8 mouse cellular contexts compared by ENCODE assay signal in genomic region chr7:141403305-141403704, GRCm38 (mm10). TPM values are rescaled to one million over a fixed set of nuclear protein-coding genes. Genes with fewer than 3 reads are reported as not detected.
A peak's percentile ranks its signal among the peaks of the same experiment; 100 is the strongest.
DNase-seq lines count a peak whose midpoint lies in the region; ATAC-seq and TF ChIP-seq lines count a peak whose summit lies in the region.

No protein-coding gene starts in this region.

- H3K27ac ChIP-seq in heart, adult 2 months: no peak overlapping the region
- no peak overlapping the region for H3K27ac ChIP-seq in heart, postnatal 0 days (ENCODE audit: low read depth)

- H3K4me3 ChIP-seq in heart, adult 2 months: no peak overlapping the region
- H3K4me3 ChIP-seq in heart, postnatal 0 days (ENCODE audit: low read depth, low read length): no peak overlapping the region

- no peaks in the 10 kb centered on the region for H3K9me3 ChIP-seq in heart, postnatal 0 days (replicated peaks; ENCODE audit: control insufficient read depth, low read length)

- no peaks in the 10 kb centered on the region for H3K27me3 ChIP-seq in heart, adult 2 months (ENCODE audit: control insufficient read depth, insufficient read depth, low read length)
- no peaks in the 10 kb centered on the region for H3K27me3 ChIP-seq in heart, postnatal 0 days (ENCODE audit: control insufficient read depth, insufficient read depth, low read length)

- peak; percentile 77 for TF ChIP-seq CTCF in heart, adult 2 months (IDR thresholded peaks at IDR 0.05)
- TF ChIP-seq CTCF in heart, postnatal 0 days (IDR thresholded peaks at IDR 0.05; ENCODE audit: low read depth): peak; percentile 81

- TF ChIP-seq POLR2A in heart, adult 2 months (IDR thresholded peaks at IDR 0.05; ENCODE audit: insufficient read depth, low read depth, low read length): no peak

- no peaks in the 10 kb centered on the region for H3K4me1 ChIP-seq in heart, adult 2 months (ENCODE audit: control insufficient read depth, insufficient read depth, low read length)
- no peaks in the 10 kb centered on the region for H3K4me1 ChIP-seq in heart, postnatal 0 days (ENCODE audit: control insufficient read depth, insufficient read depth)

- H3K9ac ChIP-seq in heart, adult 2 months (ENCODE audit: low read depth, low read length): no peak overlapping the region
- H3K9ac ChIP-seq in heart, postnatal 0 days (replicated peaks; ENCODE audit: low read depth, low read length): no peak overlapping the region

- H3K79me2 ChIP-seq in heart, adult 2 months (replicated peaks; ENCODE audit: control insufficient read depth, insufficient read depth, low read length): no peaks in the 10 kb centered on the region

- WGBS in heart, adult 2 months: 32% methylated on average over 5 of the region's 5 CpGs
- WGBS in heart, postnatal 0 days: 31% methylated on average over 5 of the region's 5 CpGs

- no peak overlapping the region for H3K4me2 ChIP-seq in heart, postnatal 0 days (ENCODE audit: low read depth, low read length)

- ATAC-seq in heart, postnatal 0 days (ENCODE audit: insufficient read depth, low read depth): peak; percentile 78
- ATAC-seq in megakaryocyte-erythroid progenitor cell, adult 5-6 weeks (replicated peaks; ENCODE audit: low FRiP score, low TSS enrichment, poor library complexity, severe bottlenecking): peak; percentile 88

- DNase-seq in heart, adult 2 months: peak; percentile 53 to 64
- no peak for DNase-seq in heart, adult 9 months (ENCODE audit: low spot score in 2 of 2)
- DNase-seq in adrenal gland, adult (ENCODE audit: inconsistent age in 2 of 2, low spot score in 1 of 2): peak; percentile 77 to 86
- peak; percentile 54 for DNase-seq in embryo, embryonic 9.5 days (ENCODE audit: extremely low spot score)
- DNase-seq in heart, postnatal 0 days (ENCODE audit: low spot score): peak; percentile 66
- DNase-seq in kidney, postnatal 10 days: peak; percentile 72
- DNase-seq in spleen, postnatal 10 days (ENCODE audit: low spot score in 2 of 2): peak; percentile 55 to 79

- H3K36me3 ChIP-seq in heart, adult 2 months (ENCODE audit: control insufficient read depth, insufficient read depth, low read length): no peaks in the 10 kb centered on the region
- H3K36me3 ChIP-seq in heart, postnatal 0 days (replicated peaks; ENCODE audit: control insufficient read depth, insufficient read depth, low read length): peaks cover 47% of the 10 kb centered on the region

- TF ChIP-seq EP300 in heart, adult 2 months (IDR thresholded peaks at IDR 0.05; ENCODE audit: insufficient read depth, low read depth, low read length): 0 out of 2 replicates have a peak, but pooled peaks have one; percentile 63
- no peak for TF ChIP-seq EP300 in heart, postnatal 0 days (IDR thresholded peaks at IDR 0.05; ENCODE audit: low read depth)

- intact Hi-C loops in heart, adult 2 months (cut with DNase I): no loop called here

RNA-seq across cellular contexts. Expression of gene Gatd1, which starts 10.6 kb away (rescaled TPM):
- 10 to 100 TPM; 13.4 to 14.9 TPM for total RNA-seq in heart, adult 2 months (2021)
- 23.4 and 29.5 TPM in 2 replicates for polyA plus RNA-seq in heart, adult 2 months (2012; rRNA removed)
- 29.4 and 32.7 TPM in 2 replicates for total RNA-seq in heart, postnatal 0 days (2014; rRNA removed; ENCODE audit: low replicate concordance)
- 19.9 and 24.2 TPM in 2 replicates for polyA plus RNA-seq in heart, postnatal 0 days (2015; fragmentation: Nextera tagmentation; extraction: Ambion mirVana)
- total RNA-seq in megakaryocyte-erythroid progenitor cell, adult 5-6 weeks (2014; fragmentation: Nextera tagmentation): 26.8 and 33.7 TPM in 2 replicates
- total RNA-seq in megakaryocyte-erythroid progenitor cell, adult 5-6 weeks (2017): 10.9 and 13.9 TPM in 2 replicates

RNA-seq across cellular contexts. Expression of gene Taldo1, which starts 11.3 kb away (rescaled TPM):
- total RNA-seq in heart, adult 2 months (2021): 100 to 1,000 TPM; 110 to 116 TPM
- 132 and 135 TPM in 2 replicates for polyA plus RNA-seq in heart, adult 2 months (2012; rRNA removed)
- total RNA-seq in heart, postnatal 0 days (2014; rRNA removed; ENCODE audit: low replicate concordance): 151 and 173 TPM in 2 replicates
- polyA plus RNA-seq in heart, postnatal 0 days (2015; fragmentation: Nextera tagmentation; extraction: Ambion mirVana): 225 and 238 TPM in 2 replicates
- total RNA-seq in megakaryocyte-erythroid progenitor cell, adult 5-6 weeks (2014; fragmentation: Nextera tagmentation): 327 and 353 TPM in 2 replicates
- total RNA-seq in megakaryocyte-erythroid progenitor cell, adult 5-6 weeks (2017): 401 and 451 TPM in 2 replicates

RNA-seq across cellular contexts. Expression of gene Cend1, which starts 26.0 kb away (rescaled TPM):
- total RNA-seq in heart, adult 2 months (2021): 1 to 10 TPM; 1.0 to 1.4 TPM
- polyA plus RNA-seq in heart, adult 2 months (2012; rRNA removed): 1.8 and 2.6 TPM in 2 replicates
- total RNA-seq in heart, postnatal 0 days (2014; rRNA removed; ENCODE audit: low replicate concordance): 0.27 and 3.2 TPM in 2 replicates
- polyA plus RNA-seq in heart, postnatal 0 days (2015; fragmentation: Nextera tagmentation; extraction: Ambion mirVana): 1.7 and 1.8 TPM in 2 replicates
- not detected in 2 replicates for total RNA-seq in megakaryocyte-erythroid progenitor cell, adult 5-6 weeks (2014; fragmentation: Nextera tagmentation)
- total RNA-seq in megakaryocyte-erythroid progenitor cell, adult 5-6 weeks (2017): not detected in 2 replicates

RNA-seq across cellular contexts. Expression of gene Slc25a22, which starts 34.4 kb away (rescaled TPM):
- 10 to 100 TPM; 55.8 to 72.6 TPM for total RNA-seq in heart, adult 2 months (2021)
- polyA plus RNA-seq in heart, adult 2 months (2012; rRNA removed): 85.8 and 88.9 TPM in 2 replicates
- total RNA-seq in heart, postnatal 0 days (2014; rRNA removed; ENCODE audit: low replicate concordance): 9.7 and 17.7 TPM in 2 replicates
- polyA plus RNA-seq in heart, postnatal 0 days (2015; fragmentation: Nextera tagmentation; extraction: Ambion mirVana): 11.8 and 13.1 TPM in 2 replicates
- total RNA-seq in megakaryocyte-erythroid progenitor cell, adult 5-6 weeks (2014; fragmentation: Nextera tagmentation): 25.9 and 45.2 TPM in 2 replicates
- total RNA-seq in megakaryocyte-erythroid progenitor cell, adult 5-6 weeks (2017): 3.4 and 6.7 TPM in 2 replicates

RNA-seq across cellular contexts. Expression of gene Pidd1, which starts 40.5 kb away (rescaled TPM):
- total RNA-seq in heart, adult 2 months (2021): under 1 TPM; 0.37 to 0.70 TPM
- 1.8 and 2.0 TPM in 2 replicates for polyA plus RNA-seq in heart, adult 2 months (2012; rRNA removed)
- 0.15 and 2.0 TPM in 2 replicates for total RNA-seq in heart, postnatal 0 days (2014; rRNA removed; ENCODE audit: low replicate concordance)
- 1.7 and 2.3 TPM in 2 replicates for polyA plus RNA-seq in heart, postnatal 0 days (2015; fragmentation: Nextera tagmentation; extraction: Ambion mirVana)
- total RNA-seq in megakaryocyte-erythroid progenitor cell, adult 5-6 weeks (2014; fragmentation: Nextera tagmentation): 46.5 and 64.8 TPM in 2 replicates
- total RNA-seq in megakaryocyte-erythroid progenitor cell, adult 5-6 weeks (2017): 7.5 and 14.3 TPM in 2 replicates

Comparison
In these comparisons a context has a peak if more than half of its experiments do, and no peak if none do; other contexts are left out.
1. DNase-seq: peak in heart, adult 2 months (2 of 2), adrenal gland, adult (2 of 2), embryo, embryonic 9.5 days (single experiment), heart, postnatal 0 days (single experiment), kidney, postnatal 10 days (single experiment) and spleen, postnatal 10 days (2 of 2); none in heart, adult 9 months (0 of 2).